Mouse (Mus musculus) neural tube, embryonic 11.5 days (tissue): ENCODE measurements at regions not wholly inside any gene's neighbourhood (a gene's known extent, or its start where the extent isn't known, plus 50 kb on each side); places are given as distances from the start of the nearest gene placed in this dataset.

Experiments
- ATAC-seq: fragments of 200-750 bp; cut with Nextera tagmentation; 2 replicates; pipeline ENCODE4 v1.8.0; 2017; ENCODE audit warnings: moderate number of reproducible peaks, mild to moderate bottlenecking, moderate TSS enrichment, moderate library complexity; ENCODE audit not compliant: insufficient read depth, low FRiP score, low TSS enrichment
- DNase-seq: peaks from one replicate; pipeline ENCODE4 v3.0.0-alpha.2; 2015; ENCODE audit warnings: low spot score
- H3K27ac ChIP-seq: fragments of 300-500 bp; sonication (generic); 2 replicates; pipeline ENCODE4 v1.5.1; 2014; ENCODE audit warnings: low read depth, mild to moderate bottlenecking, low read length
- H3K27me3 ChIP-seq: fragments of 300-500 bp; sonication (generic); 2 replicates; pipeline ENCODE4 v1.6.1; 2014; ENCODE audit warnings: mild to moderate bottlenecking, low read length, mixed read lengths; ENCODE audit not compliant: control insufficient read depth, insufficient read depth
- H3K36me3 ChIP-seq: fragments of 300-500 bp; sonication (generic); 2 replicates; pipeline ENCODE4 v1.6.1; 2014; ENCODE audit warnings: mild to moderate bottlenecking, low read length, moderate library complexity, mixed read lengths; ENCODE audit not compliant: control insufficient read depth, insufficient read depth
- H3K4me1 ChIP-seq: fragments of 300-500 bp; sonication (generic); 2 replicates; pipeline ENCODE4 v1.6.1; 2014; ENCODE audit warnings: low read length, mixed read lengths; ENCODE audit not compliant: control insufficient read depth, insufficient read depth
- H3K4me2 ChIP-seq: fragments of 300-500 bp; sonication (generic); 2 replicates; pipeline ENCODE4 v1.6.1; 2014; ENCODE audit warnings: low read depth, mild to moderate bottlenecking, moderate library complexity
- H3K4me3 ChIP-seq: fragments of 300-500 bp; sonication (generic); 2 replicates; pipeline ENCODE4 v1.5.1; 2014; ENCODE audit warnings: low read depth, low read length
- H3K9ac ChIP-seq: fragments of 300-500 bp; sonication (generic); 2 replicates; pipeline ENCODE4 v1.6.1; 2014; ENCODE audit warnings: mild to moderate bottlenecking, low read length
- H3K9me3 ChIP-seq: fragments of 300-500 bp; sonication (generic); 2 replicates; pipeline ENCODE4 v1.6.1; 2016; ENCODE audit warnings: low read length; ENCODE audit not compliant: control insufficient read depth
- WGBS: fragments of 180-500 bp; shearing (Covaris S2); extraction: QIAGEN DNeasy Blood & Tissue Kit; methylation state at CpG from one replicate; pipeline ENCODE4 v1.1.7; 2014; 5-methylcytosine and 5-hydroxymethylcytosine counted together

- no peak for ATAC-seq
These were observed 203.1 kb upstream of the Slc8a1 start for GRCm38 (mm10) chr17:81941317-81941716.

GRCm38 (mm10) chr17:81930736-81931135 lies 192.6 kb upstream of the Slc8a1 start:
- Histone ChIP-seq H3K9ac (no peak overlapping the region), H3K4me2 (no peak overlapping the region), H3K4me3 (no peak overlapping the region), H3K27me3 (no peaks in the 10 kb centered on the region), H3K36me3 (no peaks in the 10 kb centered on the region), H3K27ac (no peak overlapping the region), H3K4me1 (no peaks in the 10 kb centered on the region), H3K9me3 (no peaks in the 10 kb centered on the region)
- ATAC-seq (no peak), DNase-seq (no peak)
- 96% methylated on average over 2 of the region's 2 CpGs for WGBS

More at GRCm38 (mm10) chr17:81941317-81941716, 203.1 kb upstream of the Slc8a1 start:
- Histone ChIP-seq H3K4me2 (no peak overlapping the region), H3K27me3 (no peaks in the 10 kb centered on the region), H3K36me3 (no peaks in the 10 kb centered on the region), H3K9ac (no peak overlapping the region), H3K4me3 (no peak overlapping the region), H3K4me1 (no peaks in the 10 kb centered on the region), H3K27ac (no peak overlapping the region), H3K9me3 (no peaks in the 10 kb centered on the region)
- DNase-seq = no peak
- WGBS = 88% methylated on average over 2 of the region's 2 CpGs

GRCm38 (mm10) chr17:81906481-81907012 lies 168.4 kb upstream of the Slc8a1 start:
- Histone ChIP-seq H3K27me3 (no peaks in the 10 kb centered on the region), H3K9ac (no peak overlapping the region), H3K36me3 (no peaks in the 10 kb centered on the region), H3K4me3 (no peak overlapping the region), H3K4me2 (no peak overlapping the region), H3K27ac (no peak overlapping the region), H3K9me3 (no peaks in the 10 kb centered on the region), H3K4me1 (no peaks in the 10 kb centered on the region)
- DNase-seq = no peak
- no peak for ATAC-seq
- WGBS = 88% methylated on average over 5 of the region's 5 CpGs

GRCm38 (mm10) chr17:81901999-81902665 lies 164.0 kb upstream of the Slc8a1 start:
- 80% methylated on average over 4 of the region's 4 CpGs for WGBS
- ATAC-seq = no peak
- H3K27ac ChIP-seq = no peak overlapping the region

GRCm38 (mm10) chr17:81898984-81899383 lies 160.8 kb upstream of the Slc8a1 start:
- H3K4me3 ChIP-seq = no peak overlapping the region
- H3K27me3 ChIP-seq = no peaks in the 10 kb centered on the region
- no peaks in the 10 kb centered on the region for H3K9me3 ChIP-seq
- H3K27ac ChIP-seq = no peak overlapping the region
- 78% methylated on average over 2 of the region's 2 CpGs for WGBS
- no peak overlapping the region for H3K9ac ChIP-seq
- DNase-seq = no peak
- no peak overlapping the region for H3K4me2 ChIP-seq
- H3K36me3 ChIP-seq = no peaks in the 10 kb centered on the region
- H3K4me1 ChIP-seq = no peaks in the 10 kb centered on the region
- no peak for ATAC-seq

More at GRCm38 (mm10) chr17:81901999-81902665, 164.0 kb upstream of the Slc8a1 start:
- no peak for DNase-seq
- Histone ChIP-seq H3K9ac (no peak overlapping the region), H3K4me2 (no peak overlapping the region), H3K4me1 (no peaks in the 10 kb centered on the region), H3K4me3 (no peak overlapping the region), H3K27me3 (no peaks in the 10 kb centered on the region), H3K9me3 (no peaks in the 10 kb centered on the region), H3K36me3 (no peaks in the 10 kb centered on the region)

GRCm38 (mm10) chr17:81878136-81878535 lies 140.0 kb upstream of the Slc8a1 start:
- H3K27ac ChIP-seq = no peak overlapping the region
- H3K9me3 ChIP-seq = no peaks in the 10 kb centered on the region
- 83% methylated on average over 3 of the region's 3 CpGs for WGBS
- no peaks in the 10 kb centered on the region for H3K36me3 ChIP-seq
- H3K27me3 ChIP-seq = no peaks in the 10 kb centered on the region
- H3K9ac ChIP-seq = no peak overlapping the region
- H3K4me2 ChIP-seq = no peak overlapping the region
- H3K4me1 ChIP-seq = no peaks in the 10 kb centered on the region
- H3K4me3 ChIP-seq = no peak overlapping the region
- DNase-seq = no peak
- ATAC-seq = no peak

GRCm38 (mm10) chr17:81866683-81867082 lies 128.5 kb upstream of the Slc8a1 start:
- Histone ChIP-seq H3K36me3 (no peaks in the 10 kb centered on the region), H3K9me3 (no peaks in the 10 kb centered on the region), H3K4me3 (no peak overlapping the region), H3K4me1 (no peaks in the 10 kb centered on the region), H3K4me2 (no peak overlapping the region), H3K9ac (no peak overlapping the region), H3K27ac (no peak overlapping the region), H3K27me3 (no peaks in the 10 kb centered on the region)
- DNase-seq = no peak
- no peak for ATAC-seq
- 89% methylated on average over 1 of the region's 1 CpGs for WGBS

GRCm38 (mm10) chr17:81849298-81849967 lies 111.3 kb upstream of the Slc8a1 start:
- H3K4me3 ChIP-seq = no peak overlapping the region
- no peak overlapping the region for H3K27ac ChIP-seq
- DNase-seq (no peak), ATAC-seq (peak; percentile 67; the same call in 1 of the 2 replicates)
- H3K27me3 ChIP-seq = no peaks in the 10 kb centered on the region
- H3K9me3 ChIP-seq = no peaks in the 10 kb centered on the region
- 30% methylated on average over 6 of the region's 6 CpGs for WGBS
- H3K4me2 ChIP-seq = no peak overlapping the region
- H3K36me3 ChIP-seq = no peaks in the 10 kb centered on the region
- H3K9ac ChIP-seq = no peak overlapping the region
- H3K4me1 ChIP-seq = no peaks in the 10 kb centered on the region

GRCm38 (mm10) chr17:81843793-81844192 lies 105.6 kb upstream of the Slc8a1 start:
- H3K36me3 ChIP-seq = no peaks in the 10 kb centered on the region
- no peaks in the 10 kb centered on the region for H3K4me1 ChIP-seq
- no peak overlapping the region for H3K27ac ChIP-seq
- H3K9ac ChIP-seq = no peak overlapping the region
- no peaks in the 10 kb centered on the region for H3K27me3 ChIP-seq
- DNase-seq (no peak), ATAC-seq (no peak)
- no peaks in the 10 kb centered on the region for H3K9me3 ChIP-seq
- H3K4me2 ChIP-seq = no peak overlapping the region
- 90% methylated on average over 3 of the region's 3 CpGs for WGBS
- H3K4me3 ChIP-seq = no peak overlapping the region
